Mouse (Mus musculus): ENCODE measurements around the gene Wdr13. TPM values are rescaled to one million over a fixed set of nuclear protein-coding genes. Genes with fewer than 3 reads are reported as not detected.

The Wdr13 gene
- total RNA-seq (2022): 100 to 1,000 TPM; 188 to 218 (median 204) TPM

GRCm38 (mm10) chrX:8132017-8132976, at the start of gene Wdr13:
Gene Wdr13, minus strand, starts transcription at chrX:8132892.
- DNase-seq (ENCODE audit: low spot score in 2 of 2): peak; percentile 90 to 91

GRCm38 (mm10) chrX:8179646-8180045, 47.0 kb upstream of the Wdr13 start:
- DNase-seq (ENCODE audit: low spot score in 2 of 2): no peak

- no peak for DNase-seq (ENCODE audit: low spot score in 2 of 2)
Observed at GRCm38 (mm10) chrX:8178871-8179270, 46.2 kb upstream of the Wdr13 start.

GRCm38 (mm10) chrX:8175504-8176385, 43.1 kb upstream of the Wdr13 start, which contains the start of gene Tbc1d25:
Gene Tbc1d25, minus strand, starts transcription at chrX:8176181.
- DNase-seq (ENCODE audit: low spot score in 2 of 2): peak; percentile 76 to 79

GRCm38 (mm10) chrX:8175169-8175503, 42.4 kb upstream of the Wdr13 start:
- no peak for DNase-seq (ENCODE audit: low spot score in 2 of 2)

GRCm38 (mm10) chrX:8167716-8168647, 35.3 kb upstream of the Wdr13 start:
- no peak for DNase-seq (ENCODE audit: low spot score in 2 of 2)

- DNase-seq (ENCODE audit: low spot score in 2 of 2): no peak
Observed at GRCm38 (mm10) chrX:8164471-8164870, 31.8 kb upstream of the Wdr13 start.

- DNase-seq (ENCODE audit: low spot score in 2 of 2): no peak
Observed at GRCm38 (mm10) chrX:8163076-8163475, 30.4 kb upstream of the Wdr13 start.

GRCm38 (mm10) chrX:8145153-8145991, 12.7 kb upstream of the Wdr13 start, which contains the start of gene Rbm3:
Gene Rbm3, minus strand, starts transcription at chrX:8145880.
- DNase-seq (ENCODE audit: low spot score in 2 of 2): peak; percentile 83 to 84

- no peak for DNase-seq (ENCODE audit: low spot score in 2 of 2)
Observed at GRCm38 (mm10) chrX:8143750-8144149, 11.1 kb upstream of the Wdr13 start.

- DNase-seq (ENCODE audit: low spot score in 2 of 2): no peak
Observed at GRCm38 (mm10) chrX:8142948-8143347, 10.3 kb upstream of the Wdr13 start.

GRCm38 (mm10) chrX:8141058-8141457, 8.4 kb upstream of the Wdr13 start:
- DNase-seq (ENCODE audit: low spot score in 2 of 2): no peak

GRCm38 (mm10) chrX:8140446-8140845, 7.8 kb upstream of the Wdr13 start:
- no peak for DNase-seq (ENCODE audit: low spot score in 2 of 2)

- no peak for DNase-seq (ENCODE audit: low spot score in 2 of 2)
Observed at GRCm38 (mm10) chrX:8139480-8139879, 6.8 kb upstream of the Wdr13 start.

GRCm38 (mm10) chrX:8135886-8136285, 3.2 kb upstream of the Wdr13 start:
- DNase-seq (ENCODE audit: low spot score in 2 of 2): no peak

GRCm38 (mm10) chrX:8131393-8131792, 1.3 kb downstream of the Wdr13 start:
- no peak for DNase-seq (ENCODE audit: low spot score in 2 of 2)

GRCm38 (mm10) chrX:8125235-8125634, 7.5 kb downstream of the Wdr13 start:
- DNase-seq (ENCODE audit: low spot score in 2 of 2): no peak

GRCm38 (mm10) chrX:8123821-8124470, 8.7 kb downstream of the Wdr13 start:
- DNase-seq (ENCODE audit: low spot score in 2 of 2): no peak

GRCm38 (mm10) chrX:8117264-8117663, 15.4 kb downstream of the Wdr13 start:
- no peak for DNase-seq (ENCODE audit: low spot score in 2 of 2)

All from layer of hippocampus, adult 8-10 months (tissue).